Mouse (Mus musculus) gastrocnemius, postnatal 10 days (tissue): ENCODE measurements around the gene Gm11541. TPM values are rescaled to one million over a fixed set of nuclear protein-coding genes. Genes with fewer than 3 reads are reported as not detected.

Source experiments
- total RNA-seq, 2 experiments: library from RNA; stranded (reverse); gene quantifications; 2 replicates each; pipeline ENCODE4 v1.2.3; 2021

Gm11541 gene
- total RNA-seq, 2 experiments from 2014 or later, result not detected

Other genes starting within 250 kb of the Gm11541 start
- 1 to 10 TPM; 7.0 to 9.0 TPM for gene Cacna1g, start 230.3 kb downstream of the Gm11541 start, total RNA-seq
- gene Spata20, start 218.3 kb downstream of the Gm11541 start, total RNA-seq, result not detected
- under 1 TPM; 0.21 to 0.59 TPM for gene Epn3, start 204.5 kb downstream of the Gm11541 start, total RNA-seq
- gene Mycbpap, start 182.8 kb downstream of the Gm11541 start, total RNA-seq, result not detected
- 1 to 10 TPM; 4.3 to 6.0 TPM for gene Rsad1, start 155.2 kb downstream of the Gm11541 start, total RNA-seq
- 10 to 100 TPM; 10.3 to 14.3 TPM for gene Chad, start 139.5 kb downstream of the Gm11541 start, total RNA-seq
- 10 to 100 TPM in 1 of 2 experiments, 1 to 10 TPM in 1; 8.1 to 10.0 TPM for gene Acsf2, start 102.6 kb downstream of the Gm11541 start, total RNA-seq
- gene Lrrc59, start 74.7 kb downstream of the Gm11541 start, total RNA-seq, result 10 to 100 TPM; 40.4 to 51.2 TPM
- 10 to 100 TPM; 50.2 to 63.1 TPM for gene Mrpl27, start 50.7 kb downstream of the Gm11541 start, total RNA-seq
- 1 to 10 TPM; 1.3 to 1.5 TPM for gene Eme1, start 50.5 kb downstream of the Gm11541 start, total RNA-seq
- gene Xylt2, start 27.0 kb downstream of the Gm11541 start, total RNA-seq, result 10 to 100 TPM; 10.1 to 12.3 TPM
- gene Cdc34b, start 37.3 kb upstream of the Gm11541 start, total RNA-seq, result under 1 TPM; 0.80 to 0.81 TPM
- gene Tmem92, start 78.2 kb upstream of the Gm11541 start, total RNA-seq, result not detected
- gene Col1a1, start 231.7 kb upstream of the Gm11541 start, total RNA-seq, result 1,000 to 10,000 TPM; 5,070 to 7,999 TPM